Mouse (Mus musculus) liver, embryonic 14.5 days (tissue): ENCODE results near the gene Abhd4. TPM values are rescaled to one million over a fixed set of nuclear protein-coding genes. Genes with fewer than 3 reads are reported as not detected.
A peak's percentile ranks its signal among the peaks of the same experiment; 100 is the strongest.

Experiments used
- ATAC-seq: fragments of 200-750 bp; cut with Nextera tagmentation; 2 replicates; pipeline ENCODE4 v1.8.0; 2017; ENCODE audit warnings: moderate number of reproducible peaks, mild to moderate bottlenecking, moderate library complexity; ENCODE audit not compliant: insufficient read depth
- DNase-seq, 3 experiments: peaks; one replicate each; pipeline ENCODE4 v3.0.0-alpha.2; 2012 to 2013; ENCODE audit warnings: low read depth in 3 of 3, low spot score in 3 of 3
- H3K27ac ChIP-seq: fragments of 300-500 bp; sonication (generic); 2 replicates; pipeline ENCODE4 v1.5.1; 2014; ENCODE audit warnings: moderate library complexity, mild to moderate bottlenecking, control low read depth, inconsistent platforms
- H3K27me3 ChIP-seq: fragments of 300-500 bp; sonication (generic); 2 replicates; pipeline ENCODE4 v1.6.1; 2014; ENCODE audit warnings: mild to moderate bottlenecking, low read length, moderate library complexity; ENCODE audit not compliant: control insufficient read depth, insufficient read depth
- H3K36me3 ChIP-seq: fragments of 300-500 bp; sonication (generic); replicated peaks from 2 replicates; pipeline ENCODE4 v1.6.1; 2014; ENCODE audit warnings: low read depth; ENCODE audit not compliant: control insufficient read depth, insufficient read depth
- H3K4me1 ChIP-seq, 2 experiments: fragments of 200-500 bp in 1 of 2; fragments of 300-500 bp in 1 of 2; sonication (generic) in 1 of 2; replicated peaks; 2 replicates each; pipeline ENCODE4 v1.6.1; 2012 to 2014; ENCODE audit warnings: antibody characterized with exemption in 1 of 2, inconsistent platforms in 1 of 2, low read length in 1 of 2; ENCODE audit not compliant: control insufficient read depth in 2 of 2, insufficient read depth in 2 of 2
- H3K4me2 ChIP-seq: fragments of 300-500 bp; sonication (generic); 2 replicates; pipeline ENCODE4 v1.6.1; 2014; ENCODE audit warnings: low read depth, mild to moderate bottlenecking, control low read depth, moderate library complexity
- H3K4me3 ChIP-seq, 2 experiments: fragments of 200-500 bp in 1 of 2; fragments of 300-500 bp in 1 of 2; sonication (generic) in 1 of 2; 2 replicates each; pipeline ENCODE4 v1.5.1; 2012 to 2014; ENCODE audit warnings: low read depth in 2 of 2, low read length in 2 of 2, mild to moderate bottlenecking in 2 of 2, control low read depth in 1 of 2, inconsistent platforms in 1 of 2, moderate library complexity in 1 of 2; ENCODE audit not compliant: insufficient read depth in 1 of 2
- H3K9ac ChIP-seq: fragments of 300-500 bp; sonication (generic); replicated peaks from 2 replicates; pipeline ENCODE4 v1.6.1; 2014; ENCODE audit warnings: mild to moderate bottlenecking, control low read depth, moderate library complexity
- H3K9me3 ChIP-seq: fragments of 300-500 bp; sonication (generic); 2 replicates; pipeline ENCODE4 v1.6.1; 2016; ENCODE audit warnings: low read length, mixed read lengths; ENCODE audit not compliant: control insufficient read depth
- CTCF ChIP-seq: IDR thresholded peaks from 2 replicates; pipeline ENCODE4 v1.5.1; 2016; ENCODE audit warnings: antibody characterized with exemption, low read depth, control low read depth
- EP300 ChIP-seq: IDR thresholded peaks from 2 replicates; pipeline ENCODE4 v1.6.1; 2016; ENCODE audit warnings: antibody characterized with exemption, low read depth
- WGBS: fragments of 180-500 bp; shearing (Covaris S2); extraction: QIAGEN DNeasy Blood & Tissue Kit; methylation state at CpG from one replicate; pipeline ENCODE4 v1.1.7; 2014; ENCODE audit not compliant: insufficient replicate concordance; 5-methylcytosine and 5-hydroxymethylcytosine counted together
- polyA plus RNA-seq, 2 experiments: library from polyadenylated mRNA; depleted of rRNA in 1 of 2; stranded (reverse) in 1 of 2; unstranded in 1 of 2; fragments of >200 nt; fragmentation: Nextera tagmentation in 1 of 2; extraction: Ambion mirVana in 1 of 2; gene quantifications; 2 replicates each; pipeline versions ENCODE4 v1.2.1 to v1.2.3; 2012 to 2014

The Abhd4 gene
- polyA plus RNA-seq, 2 experiments: 6.1 to 14.9 TPM

GRCm38 (mm10) chr14:54235825-54236540 lies 18.0 kb upstream of the Abhd4 start:
- Histone ChIP-seq H3K36me3 (peaks cover 10% of the 10 kb centered on the region), H3K9me3 (no peaks in the 10 kb centered on the region), H3K27me3 (no peaks in the 10 kb centered on the region), H3K27ac (no peak overlapping the region), H3K9ac (no peak overlapping the region), H3K4me1 (peaks cover 0 to 17% of the 10 kb centered on the region in 2 experiments; a peak in 2 of 4 replicates), H3K4me2 (no peak overlapping the region), H3K4me3 (no peak overlapping the region)
- ATAC-seq: no peak
- TF ChIP-seq CTCF (no peak), EP300 (no peak)
- 73% methylated on average over 5 of the region's 5 CpGs for WGBS
- DNase-seq: no peak

DNA sequence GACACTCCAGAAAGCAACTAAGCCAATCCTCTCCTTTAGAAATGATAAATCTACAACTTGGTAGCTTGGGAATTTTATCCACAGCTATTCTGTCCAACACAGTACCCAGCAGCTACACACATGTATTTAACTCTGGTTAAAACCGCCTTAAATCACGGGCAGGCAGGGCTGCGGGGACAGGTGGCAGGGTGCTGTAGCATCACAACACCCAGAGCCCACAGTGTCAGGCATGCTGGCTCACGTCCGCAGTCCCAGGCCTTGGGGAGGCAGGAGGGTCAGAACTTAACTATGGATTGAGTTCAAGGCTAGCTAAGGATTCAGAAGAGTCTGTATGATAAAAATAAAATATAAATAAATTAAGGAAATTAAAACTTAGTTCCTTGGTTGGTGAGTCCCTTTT lies 17.1 kb upstream of the Abhd4 start:
- ATAC-seq: no peak
- H3K9ac ChIP-seq: no peak overlapping the region
- DNase-seq: no peak
- H3K4me3 ChIP-seq: no peak overlapping the region
- peaks cover 0 to 15% of the 10 kb centered on the region in 2 experiments; a peak in 2 of 4 replicates for H3K4me1 ChIP-seq
- TF ChIP-seq EP300 (no peak), CTCF (no peak)
- H3K4me2 ChIP-seq: no peak overlapping the region
- WGBS: 75% methylated on average over 5 of the region's 5 CpGs
- no peaks in the 10 kb centered on the region for H3K9me3 ChIP-seq
- H3K27ac ChIP-seq: no peak overlapping the region
- no peaks in the 10 kb centered on the region for H3K27me3 ChIP-seq
- H3K36me3 ChIP-seq: peaks cover 19% of the 10 kb centered on the region

DNA sequence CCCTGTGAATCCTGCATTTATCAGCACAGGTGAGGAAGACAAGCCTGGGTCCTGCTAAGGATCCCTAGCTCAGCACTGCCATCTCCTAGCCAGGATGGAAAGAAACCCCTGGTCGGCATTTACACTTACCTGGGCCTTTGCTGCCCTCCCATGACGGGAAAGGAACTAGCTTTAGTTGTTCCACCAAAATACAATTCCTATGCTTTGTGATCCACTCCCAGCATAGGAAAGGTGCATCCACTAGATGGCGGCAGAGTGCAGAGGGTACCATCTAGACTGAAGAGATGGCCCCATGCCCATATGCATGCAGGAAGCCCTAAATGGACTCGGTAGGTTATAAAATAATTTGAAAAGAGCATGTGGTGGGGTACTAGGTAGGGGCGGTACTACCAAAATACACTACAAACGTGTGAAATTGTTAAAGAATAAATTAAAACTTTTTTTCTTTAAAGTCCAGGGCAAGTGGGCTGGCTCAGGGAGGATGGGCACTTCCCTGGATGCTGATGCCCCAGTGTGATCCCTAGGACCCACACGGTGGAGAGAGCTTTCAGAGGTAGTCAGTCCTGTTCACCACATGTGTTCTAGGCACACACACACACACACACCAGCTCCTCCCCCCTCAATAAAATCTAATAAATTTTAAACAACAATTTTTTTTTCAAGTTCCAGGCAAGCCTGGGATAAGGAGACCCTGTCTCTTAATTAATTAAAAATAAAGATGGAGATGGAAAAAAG lies 14.8 kb upstream of the Abhd4 start:
- Histone ChIP-seq H3K4me2 (no peak overlapping the region), H3K27ac (no peak overlapping the region), H3K4me1 (no peaks in the 10 kb centered on the region), H3K9ac (no peak overlapping the region), H3K27me3 (no peaks in the 10 kb centered on the region), H3K4me3 (no peak overlapping the region), H3K36me3 (peaks cover 28% of the 10 kb centered on the region), H3K9me3 (no peaks in the 10 kb centered on the region)
- TF ChIP-seq CTCF: peak; percentile 96
- no peak for TF ChIP-seq EP300
- WGBS: 19% methylated on average over 7 of the region's 7 CpGs
- ATAC-seq (peak; percentile 52; the same call in 1 of the 2 replicates), DNase-seq (peak; percentile 42 to 52 (median 52))

DNA sequence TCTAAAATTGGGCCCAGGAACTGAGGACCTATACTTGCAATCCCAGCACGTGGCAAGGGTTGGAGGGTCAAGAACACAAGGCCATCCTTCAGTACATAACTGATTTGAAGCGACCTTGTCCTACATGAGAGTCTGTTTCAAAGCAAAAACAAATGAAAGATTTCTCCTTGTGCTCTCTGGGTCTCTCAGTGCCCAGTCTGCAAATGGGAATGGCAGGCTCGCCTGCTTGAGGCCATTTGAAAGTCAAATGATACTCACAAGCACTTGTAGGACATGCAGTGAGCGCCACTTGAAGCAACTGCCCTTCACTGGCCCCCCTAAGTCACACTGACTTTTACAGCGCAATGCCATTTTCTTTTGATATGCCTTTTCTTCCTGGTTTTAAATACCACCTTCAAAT lies 13.4 kb upstream of the Abhd4 start:
- DNase-seq (no peak), ATAC-seq (no peak)
- Histone ChIP-seq H3K9ac (no peak overlapping the region), H3K27ac (no peak overlapping the region), H3K36me3 (peaks cover 28% of the 10 kb centered on the region), H3K4me2 (no peak overlapping the region), H3K9me3 (no peaks in the 10 kb centered on the region), H3K4me1 (no peaks in the 10 kb centered on the region), H3K27me3 (no peaks in the 10 kb centered on the region), H3K4me3 (no peak overlapping the region)
- TF ChIP-seq CTCF: no peak
- TF ChIP-seq EP300: no peak
- 81% methylated on average over 5 of the region's 5 CpGs for WGBS

- peaks cover 28% of the 10 kb centered on the region for H3K36me3 ChIP-seq
- H3K9ac ChIP-seq: no peak overlapping the region
- DNase-seq (no peak), ATAC-seq (no peak)
- TF ChIP-seq EP300 (no peak), CTCF (no peak)
- H3K9me3 ChIP-seq: no peaks in the 10 kb centered on the region
- no peak overlapping the region for H3K4me3 ChIP-seq
- WGBS: 82% methylated on average over 3 of the region's 3 CpGs
- H3K4me1 ChIP-seq: 0 out of 4 replicates have a peak, but pooled peaks cover 0 to under 1% of the 10 kb centered on the region in 2 experiments
- no peak overlapping the region for H3K27ac ChIP-seq
- no peaks in the 10 kb centered on the region for H3K27me3 ChIP-seq
- H3K4me2 ChIP-seq: no peak overlapping the region
Measured at GRCm38 (mm10) chr14:54244183-54244582, 9.8 kb upstream of the Abhd4 start.
